ENCODE assay signal across 18 mouse cellular contexts in genomic region chr12:116600054-116600453, GRCm38 (mm10).
DNase-seq lines count a peak whose midpoint lies in the region; ATAC-seq and TF ChIP-seq lines count a peak whose summit lies in the region.
"Had no signal": no experiment of that assay in that cellular context is flagged by ENCODE, and none has a peak within 500 bp of the region (broad histone marks: within the 10 kb centered on the region; RNA-seq: fewer than 3 reads in every experiment).

No protein-coding gene starts in this region.

- no peaks in the 10 kb centered on the region for H3K27me3 ChIP-seq in hindbrain, embryonic 13.5 days
- no peaks in the 10 kb centered on the region for H3K27me3 ChIP-seq in midbrain, embryonic 14.5 days (ENCODE audit: control insufficient read depth, insufficient read depth, low read length)
- H3K27me3 ChIP-seq: embryonic facial prominence, embryonic 13.5 days; heart, embryonic 12.5 days; limb, embryonic 12.5 days had no signal

- no peaks in the 10 kb centered on the region for H3K36me3 ChIP-seq in hindbrain, embryonic 13.5 days
- no peaks in the 10 kb centered on the region for H3K36me3 ChIP-seq in midbrain, embryonic 14.5 days (ENCODE audit: control insufficient read depth, insufficient read depth, low read length)
- H3K36me3 ChIP-seq: embryonic facial prominence, embryonic 13.5 days; heart, embryonic 12.5 days; limb, embryonic 12.5 days had no signal

- H3K4me1 ChIP-seq in hindbrain, embryonic 13.5 days (replicated peaks): peaks cover 39% of the 10 kb centered on the region
- peaks cover 35% of the 10 kb centered on the region for H3K4me1 ChIP-seq in midbrain, embryonic 14.5 days (ENCODE audit: control insufficient read depth, insufficient read depth, low read length)
- H3K4me1 ChIP-seq: embryonic facial prominence, embryonic 13.5 days; heart, embryonic 12.5 days; limb, embryonic 12.5 days had no signal

- peak overlapping the region; percentile 70 for H3K27ac ChIP-seq in left cerebral cortex, adult 2 months
- H3K27ac ChIP-seq in hindbrain, embryonic 13.5 days: peak overlapping the region; percentile 90
- H3K27ac ChIP-seq in midbrain, embryonic 14.5 days (replicated peaks; ENCODE audit: low read depth, low read length): peak overlapping the region; percentile 84
- H3K27ac ChIP-seq: embryonic facial prominence, embryonic 13.5 days; limb, embryonic 12.5 days; liver, embryonic 14.5 days had no signal

- no peak for DNase-seq in left cerebral cortex, adult 2 months (ENCODE audit: extremely low spot score in 1 of 2, low spot score in 2 of 2)
- no peak for DNase-seq in left cerebral cortex, postnatal 14 days (ENCODE audit: low spot score in 2 of 2)
- peak; percentile 51 for DNase-seq in midbrain, embryonic 14.5 days
- DNase-seq in lung, postnatal 4 days: no peak
- DNase-seq in cerebellum, postnatal 36 days: no peak
- DNase-seq in adrenal gland, adult (ENCODE audit: inconsistent age in 2 of 2, low spot score in 1 of 2): no peak
- no peak for DNase-seq in layer of hippocampus, adult 9-11 months
- DNase-seq: cerebellum, adult 11 months; gastrocnemius, postnatal 10 days; heart, postnatal 36 days; kidney, adult 18-20 months; kidney, postnatal 14 days; lung, postnatal 10 days had no signal

- H3K9me3 ChIP-seq in hindbrain, embryonic 13.5 days: no peaks in the 10 kb centered on the region
- no peaks in the 10 kb centered on the region for H3K9me3 ChIP-seq in midbrain, embryonic 14.5 days (ENCODE audit: control insufficient read depth, low read length)
- H3K9me3 ChIP-seq: embryonic facial prominence, embryonic 13.5 days; heart, embryonic 12.5 days; limb, embryonic 12.5 days had no signal

- TF ChIP-seq CTCF in left cerebral cortex, adult 2 months (IDR thresholded peaks at IDR 0.05): no peak

- ATAC-seq in hindbrain, embryonic 13.5 days (ENCODE audit: low FRiP score): peak; percentile 78
- ATAC-seq in midbrain, embryonic 14.5 days (ENCODE audit: low FRiP score, low TSS enrichment): peak; percentile 39; the same call in 1 of the 2 replicates

- H3K4me3 ChIP-seq in left cerebral cortex, adult 2 months: no peak overlapping the region
- no peak overlapping the region for H3K4me3 ChIP-seq in hindbrain, embryonic 13.5 days
- H3K4me3 ChIP-seq in midbrain, embryonic 14.5 days (replicated peaks; ENCODE audit: low read depth, low read length): no peak overlapping the region
- H3K4me3 ChIP-seq: embryonic facial prominence, embryonic 13.5 days; heart, embryonic 12.5 days; limb, embryonic 12.5 days had no signal

- WGBS in hindbrain, embryonic 13.5 days: 30% methylated on average over 6 of the region's 6 CpGs
- 33% methylated on average over 6 of the region's 6 CpGs for WGBS in midbrain, embryonic 14.5 days

- intact Hi-C loops in left cerebral cortex, adult 2 months (cut with DNase I): no loop called here
- intact Hi-C loops in left cerebral cortex, postnatal 14 days (cut with DNase I): loop anchor here (5.0 kb wide), 1 partner anchor 113 kb away; the partner anchor contains the start of gene Ptprn2

- H3K4me2 ChIP-seq in hindbrain, embryonic 13.5 days: peak overlapping the region; percentile 13; the same call in 1 of the 2 replicates
- H3K4me2 ChIP-seq in midbrain, embryonic 14.5 days (ENCODE audit: low read length): peak overlapping the region; percentile 13; the same call in 1 of the 2 replicates
- H3K4me2 ChIP-seq: embryonic facial prominence, embryonic 13.5 days; heart, embryonic 12.5 days; limb, embryonic 12.5 days had no signal

- peak overlapping the region; percentile 35; the same call in 1 of the 2 replicates for H3K9ac ChIP-seq in hindbrain, embryonic 13.5 days
- H3K9ac ChIP-seq in midbrain, embryonic 14.5 days (replicated peaks; ENCODE audit: low read length): no peak overlapping the region
- H3K9ac ChIP-seq: embryonic facial prominence, embryonic 13.5 days; heart, embryonic 12.5 days; limb, embryonic 12.5 days; liver, embryonic 14.5 days had no signal
